In genomic region chr17:36167306-36168038, GRCm38 (mm10) we compare ENCODE assay signal across 8 mouse cellular contexts. TPM values are rescaled to one million over a fixed set of nuclear protein-coding genes. Genes with fewer than 3 reads are reported as not detected.
A peak's percentile ranks its signal among the peaks of the same experiment; 100 is the strongest.
DNase-seq lines count a peak whose midpoint lies in the region; ATAC-seq and TF ChIP-seq lines count a peak whose summit lies in the region.

No protein-coding gene starts in this region.

- H3K4me3 ChIP-seq in heart, embryonic 11.5 days (ENCODE audit: low read depth, low read length): peak overlapping the region; percentile 41
- H3K4me3 ChIP-seq in embryonic fibroblast, embryonic 13.5 days (ENCODE audit: insufficient read depth, low read length): peak overlapping the region; percentile 32
- H3K4me3 ChIP-seq in intestine, postnatal 0 days (ENCODE audit: low read depth, low read length): peak overlapping the region; percentile 52
- H3K4me3 ChIP-seq in midbrain, embryonic 14.5 days (replicated peaks; ENCODE audit: low read depth, low read length): 0 out of 2 replicates have a peak overlapping the region, but pooled peaks have one; percentile 15
- no peak overlapping the region; the same call in 1 of the 2 replicates for H3K4me3 ChIP-seq in layer of hippocampus, adult 2 months

- H3K9me3 ChIP-seq in heart, embryonic 11.5 days (replicated peaks; ENCODE audit: control insufficient read depth, low read length): no peaks in the 10 kb centered on the region
- no peaks in the 10 kb centered on the region for H3K9me3 ChIP-seq in intestine, postnatal 0 days (ENCODE audit: control insufficient read depth)
- H3K9me3 ChIP-seq in midbrain, embryonic 14.5 days (ENCODE audit: control insufficient read depth, low read length): no peaks in the 10 kb centered on the region

- DNase-seq in heart, postnatal 14 days: no peak
- no peak for DNase-seq in midbrain, embryonic 14.5 days
- DNase-seq in cerebellum, adult 9-10 months: no peak
- DNase-seq in layer of hippocampus, postnatal 36 days: no peak
- DNase-seq in layer of hippocampus, adult 2 months (ENCODE audit: low spot score in 2 of 2): no peak

- H3K4me1 ChIP-seq in heart, embryonic 11.5 days (ENCODE audit: control insufficient read depth, insufficient read depth, low read length): no peaks in the 10 kb centered on the region; the same call in 1 of the 2 replicates
- no peaks in the 10 kb centered on the region for H3K4me1 ChIP-seq in embryonic fibroblast, embryonic 13.5 days (ENCODE audit: control insufficient read depth, insufficient read depth, low read length)
- no peaks in the 10 kb centered on the region for H3K4me1 ChIP-seq in intestine, postnatal 0 days (replicated peaks; ENCODE audit: control insufficient read depth, insufficient read depth, low read length)
- no peaks in the 10 kb centered on the region for H3K4me1 ChIP-seq in midbrain, embryonic 14.5 days (ENCODE audit: control insufficient read depth, insufficient read depth, low read length)

- intact Hi-C loops in heart, postnatal 14 days (cut with DNase I): no loop called here

- no peak for ATAC-seq in heart, embryonic 11.5 days (replicated peaks; ENCODE audit: insufficient number of reproducible peaks, low FRiP score, low TSS enrichment)
- ATAC-seq in intestine, postnatal 0 days: peak; percentile 74
- no peak for ATAC-seq in midbrain, embryonic 14.5 days (ENCODE audit: low FRiP score, low TSS enrichment)

- WGBS in heart, embryonic 11.5 days (ENCODE audit: insufficient replicate concordance): 2% methylated on average over 51 of the region's 51 CpGs
- 1% methylated on average over 48 of the region's 51 CpGs for WGBS in intestine, postnatal 0 days
- under 1% methylated on average over 48 of the region's 51 CpGs for WGBS in midbrain, embryonic 14.5 days

- no peaks in the 10 kb centered on the region for H3K36me3 ChIP-seq in heart, embryonic 11.5 days (ENCODE audit: control insufficient read depth, insufficient read depth, low read length)
- H3K36me3 ChIP-seq in intestine, postnatal 0 days (ENCODE audit: control insufficient read depth, insufficient read depth): no peaks in the 10 kb centered on the region
- H3K36me3 ChIP-seq in midbrain, embryonic 14.5 days (ENCODE audit: control insufficient read depth, insufficient read depth, low read length): no peaks in the 10 kb centered on the region

- TF ChIP-seq POLR2A in embryonic fibroblast, embryonic 13.5 days (IDR thresholded peaks at IDR 0.05; ENCODE audit: low read depth, low read length): no peak

- no peak for TF ChIP-seq CTCF in embryonic fibroblast, embryonic 13.5 days (IDR thresholded peaks at IDR 0.05; ENCODE audit: borderline replicate concordance, insufficient read depth, low read length)
- TF ChIP-seq CTCF in intestine, postnatal 0 days (IDR thresholded peaks at IDR 0.05; ENCODE audit: low read depth): no peak
- TF ChIP-seq CTCF in layer of hippocampus, adult 2 months (conservative IDR thresholded peaks at IDR 0.05): no peak

- no peak overlapping the region for H3K9ac ChIP-seq in heart, embryonic 11.5 days (ENCODE audit: low read depth, low read length)
- no peak overlapping the region for H3K9ac ChIP-seq in intestine, postnatal 0 days (ENCODE audit: low read depth, low read length)
- H3K9ac ChIP-seq in midbrain, embryonic 14.5 days (replicated peaks; ENCODE audit: low read length): no peak overlapping the region

- H3K27me3 ChIP-seq in heart, embryonic 11.5 days (ENCODE audit: control insufficient read depth, insufficient read depth, low read length): peaks cover 58% of the 10 kb centered on the region
- H3K27me3 ChIP-seq in intestine, postnatal 0 days (replicated peaks; ENCODE audit: control insufficient read depth, insufficient read depth, low read length): peaks cover 18% of the 10 kb centered on the region; the same call in 1 of the 2 replicates
- peaks cover 65% of the 10 kb centered on the region for H3K27me3 ChIP-seq in midbrain, embryonic 14.5 days (ENCODE audit: control insufficient read depth, insufficient read depth, low read length)

- H3K4me2 ChIP-seq in heart, embryonic 11.5 days: peak overlapping the region; percentile 59
- H3K4me2 ChIP-seq in intestine, postnatal 0 days (replicated peaks; ENCODE audit: low read depth): peak overlapping the region; percentile 83
- H3K4me2 ChIP-seq in midbrain, embryonic 14.5 days (ENCODE audit: low read length): peak overlapping the region; percentile 30

- no peak overlapping the region for H3K27ac ChIP-seq in heart, embryonic 11.5 days (ENCODE audit: low read depth, low read length)
- no peak overlapping the region for H3K27ac ChIP-seq in embryonic fibroblast, embryonic 13.5 days (ENCODE audit: insufficient read depth, low read length)
- peak overlapping the region; percentile 75; the same call in 1 of the 2 replicates for H3K27ac ChIP-seq in intestine, postnatal 0 days (ENCODE audit: low read depth, low read length)
- no peak overlapping the region for H3K27ac ChIP-seq in midbrain, embryonic 14.5 days (replicated peaks; ENCODE audit: low read depth, low read length)
- H3K27ac ChIP-seq in layer of hippocampus, adult 2 months: no peak overlapping the region

RNA-seq across cellular contexts. Expression of gene Gm8909, which starts 0.9 kb away (rescaled TPM):
- not detected in 2 replicates for polyA plus RNA-seq in heart, embryonic 11.5 days (2014; fragmentation: Nextera tagmentation; extraction: Ambion mirVana)
- not detected for total RNA-seq in heart, postnatal 14 days (2021)
- not detected in 2 replicates for polyA plus RNA-seq in embryonic fibroblast, embryonic 13.5 days (2011; ENCODE audit: insufficient read length, low read depth, missing spikeins)
- 28.7 and 31.1 TPM in 2 replicates for polyA plus RNA-seq in intestine, postnatal 0 days (2015; fragmentation: Nextera tagmentation; extraction: Ambion mirVana)
- polyA plus RNA-seq in midbrain, embryonic 14.5 days (2014; fragmentation: Nextera tagmentation; extraction: Ambion mirVana): not detected in 2 replicates
- not detected for total RNA-seq in layer of hippocampus, postnatal 36 days (2021)
- total RNA-seq in layer of hippocampus, adult 2 months (2021): not detected

RNA-seq across cellular contexts. Expression of gene H2-T3, which starts 22.6 kb away (rescaled TPM):
- polyA plus RNA-seq in heart, embryonic 11.5 days (2014; fragmentation: Nextera tagmentation; extraction: Ambion mirVana): not detected in 2 replicates
- total RNA-seq in heart, postnatal 14 days (2021): 1 to 10 TPM in 1 of 2 experiments, under 1 TPM in 1; 0.31 to 3.1 TPM
- polyA plus RNA-seq in embryonic fibroblast, embryonic 13.5 days (2011; ENCODE audit: insufficient read length, low read depth, missing spikeins): not detected in 2 replicates
- 53.3 and 65.3 TPM in 2 replicates for polyA plus RNA-seq in intestine, postnatal 0 days (2015; fragmentation: Nextera tagmentation; extraction: Ambion mirVana)
- polyA plus RNA-seq in midbrain, embryonic 14.5 days (2014; fragmentation: Nextera tagmentation; extraction: Ambion mirVana): not detected in 2 replicates
- not detected for total RNA-seq in layer of hippocampus, postnatal 36 days (2021)
- not detected for total RNA-seq in layer of hippocampus, adult 2 months (2021)

RNA-seq across cellular contexts. Expression of gene Gm7030, which starts 38.2 kb away (rescaled TPM):
- polyA plus RNA-seq in heart, embryonic 11.5 days (2014; fragmentation: Nextera tagmentation; extraction: Ambion mirVana): not detected in 2 replicates
- not detected for total RNA-seq in heart, postnatal 14 days (2021)
- not detected in 2 replicates for polyA plus RNA-seq in embryonic fibroblast, embryonic 13.5 days (2011; ENCODE audit: insufficient read length, low read depth, missing spikeins)
- polyA plus RNA-seq in intestine, postnatal 0 days (2015; fragmentation: Nextera tagmentation; extraction: Ambion mirVana): 0.93 and 1.3 TPM in 2 replicates
- not detected in 2 replicates for polyA plus RNA-seq in midbrain, embryonic 14.5 days (2014; fragmentation: Nextera tagmentation; extraction: Ambion mirVana)
- total RNA-seq in layer of hippocampus, postnatal 36 days (2021): not detected
- total RNA-seq in layer of hippocampus, adult 2 months (2021): not detected

RNA-seq across cellular contexts. Expression of gene Gm19684, which starts 46.0 kb away (rescaled TPM):
- not detected in 2 replicates for polyA plus RNA-seq in heart, embryonic 11.5 days (2014; fragmentation: Nextera tagmentation; extraction: Ambion mirVana)
- not detected for total RNA-seq in heart, postnatal 14 days (2021)
- not detected in 2 replicates for polyA plus RNA-seq in embryonic fibroblast, embryonic 13.5 days (2011; ENCODE audit: insufficient read length, low read depth, missing spikeins)
- 0.17 TPM in 1 of 2 replicates, not detected in the other for polyA plus RNA-seq in intestine, postnatal 0 days (2015; fragmentation: Nextera tagmentation; extraction: Ambion mirVana)
- not detected in 2 replicates for polyA plus RNA-seq in midbrain, embryonic 14.5 days (2014; fragmentation: Nextera tagmentation; extraction: Ambion mirVana)
- total RNA-seq in layer of hippocampus, postnatal 36 days (2021): under 1 TPM in 1 of 2 experiments, not detected in 1; 0.23 TPM
- under 1 TPM in 1 of 2 experiments, not detected in 1; 0.29 TPM for total RNA-seq in layer of hippocampus, adult 2 months (2021)

Comparison
In these comparisons a context has a peak if more than half of its experiments do, and no peak if none do; other contexts are left out.
1. H3K4me2 ChIP-seq: peak in every context shown above with its lines; median percentile 83 in intestine, postnatal 0 days; 59 in heart, embryonic 11.5 days; 30 in midbrain, embryonic 14.5 days.
2. RNA of gene Gm8909, which starts 0.9 kb away (polyA plus RNA-seq): 28.7 to 31.1 TPM in intestine, postnatal 0 days; not detected in embryonic fibroblast, embryonic 13.5 days, not detected in heart, embryonic 11.5 days and not detected in midbrain, embryonic 14.5 days; every median in the first group is over 10 times any median in the second.
3. RNA of gene H2-T3, which starts 22.6 kb away (polyA plus RNA-seq): 53.3 to 65.3 TPM in intestine, postnatal 0 days; not detected in heart, embryonic 11.5 days, not detected in embryonic fibroblast, embryonic 13.5 days and not detected in midbrain, embryonic 14.5 days; every median in the first group is over 10 times any median in the second.